Mouse (Mus musculus): ENCODE data around the gene Adgrl3.
"Not testable (repeated sequence)": the region's sequence is repeated elsewhere in the genome, so short reads cannot be mapped to it uniquely, and the experiment has no call there.

Gene Adgrl3

DNA sequence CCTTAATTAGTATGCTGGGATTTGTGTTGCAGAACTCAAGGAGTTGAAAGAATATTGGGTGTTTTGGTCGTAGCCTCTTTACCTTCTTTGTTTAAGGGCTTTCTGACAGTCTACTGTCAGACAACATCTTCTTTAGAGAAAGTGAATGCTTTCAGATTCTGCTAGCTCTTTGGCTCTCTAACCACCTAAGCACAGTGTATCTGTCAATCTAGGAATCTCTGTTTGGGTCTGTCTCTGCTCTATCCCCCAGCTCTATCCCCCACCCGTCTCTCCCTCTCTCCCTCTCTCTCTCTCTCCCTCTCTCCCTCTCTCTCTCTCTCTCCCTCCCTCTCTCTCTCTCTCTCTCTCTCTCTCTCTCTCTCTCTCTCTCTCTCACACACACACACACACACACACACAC is 535.2 kb downstream of the Adgrl3 start:
- DNase-seq (ENCODE audit: low read depth, low spot score), result not testable (repeated sequence)

DNA sequence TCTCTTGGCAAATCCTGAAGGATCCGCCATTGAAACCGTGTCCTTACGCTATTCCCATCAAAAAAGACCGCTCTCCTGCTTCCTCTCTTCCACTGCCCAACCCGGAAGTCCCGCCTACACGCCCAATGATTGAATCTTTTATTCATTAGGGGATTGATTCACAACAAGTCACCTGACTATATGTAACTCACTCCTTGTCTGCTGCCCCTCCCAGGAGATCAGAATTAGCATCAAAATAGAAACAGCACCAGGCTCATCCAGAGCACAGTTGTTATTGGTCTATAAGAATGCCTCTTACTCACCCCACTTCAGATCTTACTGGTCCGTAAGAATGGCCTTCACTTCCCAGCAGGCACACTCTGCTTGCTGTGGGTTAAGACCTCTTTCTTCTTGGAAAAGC is 536.1 kb downstream of the Adgrl3 start:
- DNase-seq (ENCODE audit: low read depth, low spot score), result no peak

DNA sequence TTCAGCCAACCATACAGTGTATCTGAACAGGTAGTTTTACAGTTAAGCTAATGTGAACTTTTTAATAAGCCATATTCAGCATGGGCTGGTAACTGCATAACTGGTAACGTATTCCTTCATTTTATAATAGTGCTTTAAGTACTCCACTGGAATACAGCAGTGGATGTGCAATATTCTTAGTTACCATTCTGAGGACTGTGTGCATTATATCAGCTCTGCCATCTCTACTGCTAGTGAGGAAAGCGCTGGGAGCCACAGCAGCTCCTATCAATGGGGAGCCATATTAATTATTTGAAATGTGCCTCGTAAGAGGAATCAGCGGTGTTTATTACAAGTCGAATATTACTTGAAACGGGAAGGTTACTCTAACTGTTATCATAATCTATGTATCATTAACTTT is 539.0 kb downstream of the Adgrl3 start:
- no peak for DNase-seq (ENCODE audit: low read depth, low spot score)

DNA sequence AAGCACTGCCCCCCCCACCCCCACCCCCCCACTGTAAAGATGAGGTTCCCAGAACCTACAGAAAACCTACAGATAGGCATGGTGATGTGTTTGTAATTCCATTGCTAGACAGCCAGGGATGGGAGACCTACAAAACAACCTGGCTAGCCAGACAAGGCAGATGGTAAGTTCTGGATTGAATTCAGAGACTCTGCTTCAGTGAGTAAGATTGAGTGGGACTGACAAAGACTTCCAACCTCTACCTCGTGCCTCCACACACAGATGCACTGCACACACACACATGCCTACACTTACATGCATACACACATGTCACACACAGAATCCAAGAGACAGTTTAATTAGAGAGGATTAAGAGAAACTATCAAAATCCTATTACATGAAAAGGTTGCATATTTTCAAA is 544.4 kb downstream of the Adgrl3 start:
- no peak for DNase-seq (ENCODE audit: low read depth, low spot score)

DNA sequence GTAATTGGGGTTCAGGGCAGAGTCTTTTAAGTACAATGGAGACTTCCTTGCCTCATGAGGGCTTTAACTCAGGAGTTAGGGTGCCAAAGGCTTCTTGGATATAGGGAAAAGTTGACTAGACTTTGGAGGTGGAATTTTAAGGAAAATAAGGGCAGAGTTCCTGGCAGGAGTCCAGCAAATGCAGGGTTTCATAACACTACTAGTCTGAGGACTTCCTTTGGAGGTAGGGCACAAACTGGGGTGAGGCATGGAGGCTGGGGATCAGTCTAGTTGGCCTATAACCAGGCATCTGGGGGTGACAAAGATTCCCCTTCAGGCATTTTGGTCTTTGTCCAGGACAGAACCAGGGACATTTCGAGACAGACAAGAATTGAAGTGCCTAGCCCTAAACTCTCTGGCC is 546.6 kb downstream of the Adgrl3 start:
- no peak for DNase-seq (ENCODE audit: low read depth, low spot score)

DNA sequence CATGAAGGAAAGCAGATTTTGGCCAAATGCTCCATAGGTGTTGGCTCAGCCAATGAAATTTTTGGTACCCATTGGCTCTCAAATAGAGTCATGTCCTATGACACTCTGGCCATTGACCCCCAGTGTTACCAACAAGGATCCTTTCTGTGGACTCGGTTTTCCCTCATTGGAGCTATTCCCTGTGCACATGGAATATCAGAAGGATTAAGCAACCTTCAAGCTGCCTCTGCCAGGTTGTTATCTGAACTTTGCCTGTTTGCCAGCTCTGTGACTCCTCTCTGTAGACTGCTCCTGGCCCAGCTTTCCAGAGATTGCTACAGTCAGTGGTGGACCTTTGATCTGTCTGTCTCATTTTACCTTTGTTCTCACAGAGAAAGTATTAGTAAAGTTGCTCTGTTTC is 548.8 kb downstream of the Adgrl3 start:
- DNase-seq (ENCODE audit: low read depth, low spot score), result no peak

DNA sequence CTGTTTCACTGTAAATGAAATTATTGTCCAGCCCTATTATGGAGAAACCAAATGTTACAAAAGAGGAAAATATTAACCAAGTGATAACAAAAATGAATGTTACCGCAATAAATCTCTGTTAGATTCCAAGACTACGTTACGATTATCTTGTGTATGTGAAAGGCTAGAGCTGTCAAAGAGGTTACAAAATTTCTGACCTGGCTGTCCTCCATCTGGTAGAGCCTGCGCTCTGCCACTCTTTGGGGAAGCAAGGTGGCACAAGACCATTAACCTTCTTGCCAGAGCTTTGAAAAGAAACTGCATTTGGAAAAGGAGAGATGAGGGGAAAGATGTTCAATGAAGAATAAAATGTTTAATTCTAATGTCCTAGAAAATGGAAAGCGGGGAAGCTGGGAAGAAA is 562.9 kb downstream of the Adgrl3 start:
- DNase-seq (ENCODE audit: low read depth, low spot score), result no peak

DNA sequence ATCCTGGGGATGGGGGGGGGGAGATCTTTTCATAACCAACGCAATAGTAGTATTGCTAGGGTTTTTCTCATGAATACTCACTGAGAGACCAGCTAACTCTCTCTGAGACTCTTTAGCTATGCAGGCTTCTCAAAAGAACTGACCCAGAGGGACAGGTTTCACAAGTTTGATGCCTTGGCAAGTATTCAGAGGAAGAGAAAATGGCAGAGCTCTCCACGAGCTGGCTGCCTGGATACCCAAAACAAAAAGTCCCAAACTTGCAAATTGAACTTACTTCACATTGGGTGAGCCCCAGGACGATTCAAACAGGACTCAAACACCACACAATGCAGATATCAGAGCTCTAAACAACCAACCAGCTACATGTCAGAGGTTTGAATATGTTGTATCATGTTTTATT is 563.5 kb downstream of the Adgrl3 start:
- DNase-seq (ENCODE audit: low read depth, low spot score), result no peak

DNA sequence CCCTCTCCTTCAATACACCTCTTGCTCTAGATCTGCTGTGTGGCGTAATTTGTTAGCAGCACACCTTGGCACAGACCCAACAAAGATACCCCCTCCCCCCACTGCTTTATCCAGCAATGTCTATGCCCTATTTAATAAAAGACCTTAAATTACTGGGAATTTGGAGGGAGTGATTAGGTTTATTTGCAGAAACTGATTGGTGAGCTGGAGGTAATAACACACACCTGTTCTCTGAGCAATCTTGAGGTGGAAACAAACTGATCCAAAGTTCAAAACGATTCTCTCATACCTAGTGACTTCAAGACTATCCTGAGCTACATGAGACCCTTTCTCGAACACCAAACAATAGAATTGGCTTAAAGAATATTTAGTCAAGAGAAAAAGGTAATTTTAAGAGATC is 565.0 kb downstream of the Adgrl3 start:
- DNase-seq (ENCODE audit: low read depth, low spot score), result no peak

DNA sequence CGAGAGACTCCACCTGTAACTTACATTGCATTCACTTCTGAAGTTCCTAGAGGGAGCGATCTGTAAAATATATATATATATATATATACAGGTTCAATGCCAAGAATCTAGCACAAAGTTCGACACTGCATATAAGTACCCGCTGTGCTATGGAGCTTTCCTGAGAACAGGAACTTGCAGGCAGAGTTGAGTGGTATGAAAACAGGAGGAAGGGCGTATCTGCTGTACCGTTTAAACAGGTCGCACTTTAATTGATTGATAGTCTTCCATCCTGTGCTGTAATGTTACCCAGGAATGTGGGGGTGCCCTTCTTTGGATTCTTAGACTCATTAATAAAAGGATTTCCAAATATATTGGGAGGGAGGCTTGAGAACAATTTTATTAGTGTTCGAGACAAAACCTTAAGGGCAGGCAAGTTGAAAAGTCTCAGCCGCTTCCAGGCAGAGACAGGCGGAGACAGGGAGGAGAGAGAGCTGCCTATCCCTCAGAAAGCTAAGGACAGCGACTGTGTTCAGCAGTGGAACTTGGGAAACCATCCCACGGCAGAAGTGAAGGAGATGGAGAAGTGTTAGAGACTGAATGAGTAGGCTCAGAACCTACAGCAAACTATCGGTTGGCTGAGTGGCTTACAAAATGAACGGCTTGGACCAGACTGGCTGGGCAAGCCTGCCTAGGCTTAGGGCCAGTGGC is 570.2 kb downstream of the Adgrl3 start:
- no peak for DNase-seq (ENCODE audit: low read depth, low spot score)

DNA sequence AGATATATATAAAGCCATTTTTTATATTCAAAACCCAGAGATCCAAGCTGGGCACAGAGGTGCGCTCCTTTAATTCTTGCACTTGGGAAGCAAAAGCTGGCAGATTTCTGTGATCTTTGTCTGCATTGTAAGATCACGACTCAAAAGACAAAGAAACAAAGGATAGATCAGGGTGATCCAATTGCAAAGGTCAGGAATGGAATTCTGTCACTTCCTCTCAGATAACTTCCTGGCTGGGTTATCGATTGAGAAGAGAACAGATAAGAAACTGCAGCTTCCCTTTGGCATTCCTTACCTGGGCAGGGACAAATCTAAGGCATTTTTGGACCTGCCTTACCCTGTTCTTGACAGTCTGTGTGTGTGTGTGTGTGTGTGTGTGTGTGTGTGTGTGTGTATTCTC is 571.5 kb downstream of the Adgrl3 start:
- DNase-seq (ENCODE audit: low read depth, low spot score), result no peak

DNA sequence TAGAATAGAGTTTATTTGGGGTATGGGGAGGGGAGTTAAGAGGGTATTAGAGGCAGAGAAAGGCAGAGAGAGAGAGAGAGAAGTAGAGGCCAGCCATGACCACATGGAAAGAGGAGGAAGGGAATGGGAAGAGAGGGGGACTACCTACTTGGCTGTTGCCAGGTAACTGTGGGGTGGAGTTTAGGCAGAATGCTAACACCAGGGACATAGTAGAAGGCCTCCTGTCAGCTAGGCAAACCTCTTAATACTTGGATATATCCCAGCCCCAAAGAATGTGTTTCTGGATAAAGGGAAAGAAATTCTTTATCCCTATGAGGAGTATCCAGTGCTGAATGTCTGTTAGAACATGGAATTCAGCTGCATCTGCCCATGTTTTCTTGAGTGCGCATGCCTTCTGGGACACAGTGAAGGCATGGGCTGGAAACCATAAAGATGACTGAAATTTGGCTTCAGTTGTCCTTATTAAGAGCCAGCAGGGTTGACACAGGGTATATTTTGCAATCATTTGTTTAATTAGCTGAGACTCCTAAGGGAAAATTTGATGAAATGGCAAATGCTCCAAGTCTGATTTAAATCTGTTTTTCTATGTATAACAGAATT is 573.6 kb downstream of the Adgrl3 start:
- DNase-seq (ENCODE audit: low read depth, low spot score), result no peak

DNA sequence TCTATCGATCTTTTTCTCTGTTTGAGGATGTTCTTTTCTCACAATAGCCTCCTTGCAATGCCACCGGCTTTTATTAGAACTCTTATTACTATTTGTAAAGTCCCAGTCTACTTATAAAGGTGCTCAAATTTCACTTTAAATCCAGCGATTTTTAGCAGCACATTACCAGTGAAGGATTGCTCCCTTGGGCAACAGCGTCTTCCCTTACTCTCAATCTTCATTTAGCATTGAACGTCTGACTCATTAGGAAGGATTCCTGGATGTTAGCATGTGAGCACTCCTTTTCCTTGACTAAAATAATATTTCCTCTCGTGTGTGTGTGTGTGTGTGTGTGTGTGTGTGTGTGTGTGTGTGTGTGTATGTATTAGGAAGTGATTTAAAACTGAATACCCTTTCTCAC is 578.1 kb downstream of the Adgrl3 start:
- peak; percentile 42 for DNase-seq (ENCODE audit: low read depth, low spot score)

DNA sequence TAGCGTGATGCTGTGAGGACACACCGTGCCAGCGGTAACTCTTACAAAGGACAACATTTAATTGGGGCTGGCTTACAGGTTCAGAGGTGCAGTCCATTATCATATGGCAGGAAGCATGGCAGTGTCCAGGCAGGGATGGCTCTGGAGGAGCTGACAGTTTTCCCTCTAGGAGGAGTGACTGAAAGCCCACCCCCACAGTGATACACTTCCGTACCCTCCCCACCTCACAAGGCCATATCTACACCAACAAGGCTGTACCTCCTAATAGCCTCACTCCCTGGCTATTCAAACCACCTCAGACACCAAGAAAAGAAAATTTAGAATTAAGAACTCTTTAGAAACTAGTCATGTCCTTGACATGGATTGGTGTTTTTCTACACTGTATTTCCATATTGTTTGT is 583.0 kb downstream of the Adgrl3 start:
- DNase-seq (ENCODE audit: low read depth, low spot score), result no peak

DNA sequence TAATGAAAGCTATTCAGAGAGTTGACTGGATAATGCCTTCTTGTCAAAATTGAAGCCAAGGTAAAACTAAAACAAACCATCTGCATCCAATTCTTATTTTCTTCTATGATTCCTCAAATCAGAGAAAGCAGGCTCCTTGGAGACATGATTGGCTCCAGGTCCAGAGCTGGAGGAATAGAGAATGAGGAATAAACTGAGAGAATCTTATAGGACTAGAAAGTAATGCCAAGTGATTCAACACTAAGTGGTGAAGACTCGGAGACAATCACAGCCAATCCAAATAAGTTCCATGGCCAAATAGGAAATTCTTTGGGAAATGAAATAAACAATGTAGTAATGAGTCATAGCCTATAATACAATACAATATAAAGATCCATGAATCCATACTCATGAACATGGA is 585.7 kb downstream of the Adgrl3 start:
- DNase-seq (ENCODE audit: low read depth, low spot score), result no peak

DNA sequence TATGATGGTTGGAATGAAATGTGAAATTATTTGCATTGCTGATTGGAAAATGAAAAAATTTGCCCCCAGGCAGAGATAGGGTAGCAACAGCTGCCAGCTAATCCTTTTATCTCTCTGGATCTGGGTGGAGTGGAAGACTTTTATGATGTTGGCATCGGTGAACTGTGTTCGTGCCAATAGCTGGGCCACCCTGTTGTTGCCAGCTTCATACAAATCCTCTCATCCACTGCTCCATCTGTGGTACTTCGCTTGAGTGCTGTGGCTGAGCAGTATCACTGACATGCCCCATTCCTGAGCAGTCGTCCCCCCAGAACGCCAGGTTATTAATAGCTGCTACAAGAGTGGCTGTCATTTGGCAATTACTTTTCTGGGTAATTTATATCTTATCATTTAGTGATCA is 590.3 kb downstream of the Adgrl3 start:
- no peak for DNase-seq (ENCODE audit: low read depth, low spot score)

DNA sequence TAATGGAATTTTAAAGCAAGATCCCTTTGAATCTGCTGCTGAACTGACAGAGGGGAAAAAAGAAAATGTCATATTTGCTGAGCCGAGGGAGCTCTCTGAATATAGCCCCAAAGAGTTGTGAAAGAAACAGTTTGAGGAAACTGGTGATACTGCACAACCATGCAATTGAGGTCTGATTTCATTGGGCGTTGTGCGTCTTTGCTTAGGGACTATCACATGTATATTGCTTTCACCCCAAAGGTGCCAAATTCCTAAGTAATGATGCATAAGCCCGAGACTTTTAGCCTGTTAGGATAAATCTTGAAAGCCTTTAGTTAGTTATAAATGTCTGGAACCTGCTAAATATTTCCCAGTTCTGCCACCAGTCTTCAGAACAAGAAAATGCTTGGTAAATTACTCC is 594.7 kb downstream of the Adgrl3 start:
- no peak for DNase-seq (ENCODE audit: low read depth, low spot score)

DNA sequence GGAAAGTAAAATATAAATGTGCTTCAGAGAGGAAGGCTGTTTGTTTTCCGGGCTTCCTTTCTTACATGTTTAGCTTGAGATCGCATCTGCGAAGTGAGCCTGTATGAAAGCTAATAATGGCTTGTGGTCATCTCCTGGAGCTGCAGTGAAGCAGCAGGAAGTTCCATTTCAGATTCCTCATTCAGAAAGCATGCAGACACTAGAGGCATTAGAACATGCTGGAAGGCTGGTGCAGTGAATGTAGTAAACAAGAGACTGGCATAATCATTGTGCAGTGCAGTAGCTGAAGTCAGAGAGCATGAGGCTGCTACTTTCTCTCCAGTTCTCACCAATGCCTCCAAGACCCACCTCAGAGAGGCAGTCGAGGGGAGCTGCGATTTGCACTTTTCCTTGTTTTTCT is 601.2 kb downstream of the Adgrl3 start:
- no peak for DNase-seq (ENCODE audit: low read depth, low spot score)

DNA sequence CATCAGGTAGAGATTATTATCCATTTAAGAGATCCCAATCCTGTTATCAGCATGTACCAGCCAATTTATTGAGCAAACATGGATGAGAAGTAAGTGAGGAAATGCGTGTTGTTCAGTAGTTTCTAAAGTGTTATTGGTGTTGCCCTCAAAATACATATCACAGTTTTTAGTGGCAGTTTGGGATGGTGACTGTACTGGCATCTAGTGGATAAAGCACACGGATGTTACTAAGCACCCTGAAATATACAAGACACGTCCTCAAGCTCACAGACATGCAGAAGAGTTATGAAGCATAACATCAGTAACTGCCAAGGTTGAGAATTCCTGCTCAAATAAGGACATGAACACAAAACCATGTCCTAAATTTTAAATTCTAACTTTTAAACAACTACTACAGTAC is 601.8 kb downstream of the Adgrl3 start:
- DNase-seq (ENCODE audit: low read depth, low spot score), result no peak

DNA sequence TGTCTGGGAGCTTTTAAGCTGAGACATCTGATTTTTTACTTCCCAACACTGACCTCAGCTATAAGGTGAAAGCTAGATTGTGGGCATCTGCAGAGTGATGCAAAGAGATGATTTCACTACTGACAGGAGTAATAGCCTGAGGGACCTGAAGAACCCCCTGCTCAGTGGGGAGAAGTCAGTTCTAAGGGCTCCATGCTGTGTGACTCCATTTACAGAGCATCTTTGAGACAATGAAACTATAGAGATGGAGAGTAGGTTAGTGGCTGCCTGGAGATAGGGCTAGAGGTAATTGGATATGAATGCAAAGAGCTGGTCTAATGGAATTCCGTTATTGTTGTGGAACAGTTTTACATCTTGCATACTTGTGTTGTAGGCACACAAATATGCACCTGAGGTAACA is 603.9 kb downstream of the Adgrl3 start:
- DNase-seq (ENCODE audit: low read depth, low spot score), result peak; percentile 10

DNA sequence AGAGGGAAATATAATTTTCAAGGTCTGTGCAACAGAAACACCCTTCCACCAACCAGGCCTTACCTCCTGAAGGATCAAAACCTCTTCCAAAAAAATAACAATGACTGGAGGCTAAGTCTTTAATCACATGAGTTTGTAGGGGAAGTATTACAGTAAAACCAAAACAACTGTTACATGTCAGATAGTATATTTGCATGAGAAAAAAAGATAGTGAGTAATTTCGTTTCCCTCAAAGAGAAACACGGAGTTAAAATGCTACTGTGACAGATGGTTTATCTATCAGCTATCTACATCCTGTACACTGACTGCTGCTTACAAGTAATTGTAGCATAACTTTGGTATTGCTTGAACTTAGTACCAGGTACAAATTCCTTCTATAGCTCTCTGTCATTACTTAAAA is 616.2 kb downstream of the Adgrl3 start:
- DNase-seq (ENCODE audit: low read depth, low spot score), result no peak

DNA sequence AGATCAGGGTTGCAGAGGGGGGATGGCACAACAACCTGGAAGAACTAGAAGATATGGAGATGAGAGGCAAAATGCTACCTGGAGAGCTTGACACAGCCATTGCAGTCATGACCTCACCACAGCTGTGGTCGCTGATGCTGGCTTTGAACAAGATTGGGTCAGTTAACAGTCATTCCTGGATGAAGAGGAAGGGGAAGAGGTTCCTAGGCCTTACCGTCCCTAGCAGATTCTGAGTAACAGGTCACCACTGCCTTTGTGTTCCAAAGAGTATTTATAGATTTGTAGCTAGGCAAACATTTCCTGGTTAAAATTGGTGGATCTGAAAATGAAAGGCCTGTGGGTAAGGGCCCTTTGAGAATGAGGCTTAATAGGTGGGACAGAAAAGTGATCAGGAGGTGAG is 618.5 kb downstream of the Adgrl3 start:
- no peak for DNase-seq (ENCODE audit: low read depth, low spot score)

DNA sequence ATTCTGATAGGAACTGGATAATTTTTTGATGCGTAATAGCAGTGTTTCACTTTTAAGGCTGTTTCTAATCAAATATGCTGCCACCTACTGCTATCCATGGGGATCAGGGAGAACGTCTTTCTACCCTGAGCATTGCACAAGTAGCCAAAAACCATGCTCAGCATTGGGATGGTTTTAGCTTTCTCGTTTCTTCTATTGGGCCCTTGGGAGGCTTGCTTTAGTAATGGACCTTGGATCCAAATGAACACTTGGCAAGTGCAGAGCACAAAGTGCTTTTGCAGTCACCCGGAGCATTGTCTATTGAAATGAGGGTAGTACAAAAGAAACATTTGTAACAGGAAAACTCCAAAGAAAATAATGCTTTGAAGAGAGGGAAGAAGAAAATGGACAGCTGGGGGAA is 620.2 kb downstream of the Adgrl3 start:
- DNase-seq (ENCODE audit: low read depth, low spot score), result no peak

DNA sequence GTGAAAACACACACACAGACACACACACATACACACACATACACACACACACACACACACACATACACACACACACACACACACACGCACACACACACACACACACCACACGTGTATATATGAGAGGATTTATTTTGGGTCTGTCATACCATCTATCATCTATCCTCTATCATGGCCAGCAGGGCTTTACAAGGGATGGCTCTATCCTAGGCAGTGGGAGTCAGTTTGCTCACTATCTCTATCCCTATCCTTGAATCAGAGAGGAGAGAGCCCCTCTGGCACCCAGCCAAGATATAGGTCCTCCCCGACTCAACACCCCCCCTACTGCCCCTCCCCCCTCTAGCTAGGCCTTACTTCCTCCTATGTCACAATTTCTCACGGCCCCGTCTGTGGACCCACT is 625.6 kb downstream of the Adgrl3 start:
- DNase-seq (ENCODE audit: low read depth, low spot score), result no peak

All from mesoderm, embryonic 11.5 days (tissue).